Comparison of ENCODE assay signal across 11 mouse cellular contexts in the genomic region with DNA sequence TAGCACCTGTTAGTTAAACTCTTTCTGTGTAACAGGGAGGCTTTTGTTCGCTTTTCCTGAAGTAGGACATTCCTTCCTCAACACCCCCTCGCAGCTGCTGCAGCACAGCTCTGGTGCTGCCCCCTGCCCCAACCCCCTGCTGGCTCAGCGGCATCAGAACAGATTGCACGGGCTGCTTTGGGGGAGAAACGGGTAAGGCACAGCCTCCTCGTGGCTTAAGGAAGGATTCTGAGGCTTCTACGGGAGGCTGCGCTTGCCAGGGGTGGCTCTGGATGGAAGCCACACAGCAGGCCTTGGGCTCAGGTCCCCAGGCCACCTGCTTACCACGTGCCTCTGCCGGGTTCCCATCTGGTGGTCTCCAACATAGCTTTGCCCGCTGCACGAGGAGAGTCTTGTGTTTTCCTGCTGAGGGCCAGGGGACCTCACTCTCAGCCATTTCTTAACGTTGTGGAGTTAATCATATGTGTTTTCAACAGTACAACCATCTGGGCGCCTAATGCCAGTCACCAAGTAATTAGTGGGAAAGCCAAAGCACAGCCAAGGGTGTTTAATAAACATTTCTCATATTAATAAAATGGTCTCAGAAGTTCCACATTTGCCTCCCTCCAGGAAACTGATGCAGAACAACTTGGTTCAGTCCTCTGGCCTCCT.
DNase-seq lines count a peak whose midpoint lies in the region; ATAC-seq and TF ChIP-seq lines count a peak whose summit lies in the region.
"Had no signal": no experiment of that assay in that cellular context is flagged by ENCODE, and none has a peak within 500 bp of the region (broad histone marks: within the 10 kb centered on the region; RNA-seq: fewer than 3 reads in every experiment).

No protein-coding gene starts in this region.

- H3K4me1 ChIP-seq in embryonic facial prominence, embryonic 14.5 days (ENCODE audit: control insufficient read depth, insufficient read depth, low read length), result no peaks in the 10 kb centered on the region; the same call in 1 of the 2 replicates
- H3K4me1 ChIP-seq in neural tube, embryonic 11.5 days (ENCODE audit: control insufficient read depth, insufficient read depth, low read length), result no peaks in the 10 kb centered on the region
- no peaks in the 10 kb centered on the region for H3K4me1 ChIP-seq in kidney, adult 2 months (ENCODE audit: control insufficient read depth, insufficient read depth, low read length)

- H3K9ac ChIP-seq in embryonic facial prominence, embryonic 14.5 days (ENCODE audit: low read depth, low read length), result no peak overlapping the region
- no peak overlapping the region for H3K9ac ChIP-seq in neural tube, embryonic 11.5 days (ENCODE audit: low read length)
- H3K9ac ChIP-seq: liver, embryonic 14.5 days; midbrain, embryonic 12.5 days had no signal

- no peak for TF ChIP-seq POLR2A in kidney, adult 2 months (IDR thresholded peaks at IDR 0.05; ENCODE audit: low read depth, low read length)

- peak; percentile 3 to 4 for DNase-seq in cerebellum, postnatal 25 days
- no peak for DNase-seq in cerebellum, adult 9-11 months
- DNase-seq in embryonic facial prominence, embryonic 14.5 days (ENCODE audit: low spot score), result peak; percentile 67
- peak; percentile 33 to 45 for DNase-seq in layer of hippocampus, postnatal 14 days (ENCODE audit: low spot score in 2 of 2)
- peak; percentile 31 for DNase-seq in neural tube, embryonic 11.5 days (ENCODE audit: low spot score)
- no peak for DNase-seq in heart, postnatal 10 days
- no peak for DNase-seq in kidney, adult 2 months
- DNase-seq in heart, postnatal 14 days, result no peak
- DNase-seq: cerebellum, adult 11 months had no signal

- H3K36me3 ChIP-seq in embryonic facial prominence, embryonic 14.5 days (ENCODE audit: control insufficient read depth, insufficient read depth, low read length), result no peaks in the 10 kb centered on the region
- no peaks in the 10 kb centered on the region for H3K36me3 ChIP-seq in neural tube, embryonic 11.5 days (ENCODE audit: control insufficient read depth, insufficient read depth, low read length)
- no peaks in the 10 kb centered on the region for H3K36me3 ChIP-seq in kidney, adult 2 months (ENCODE audit: control insufficient read depth, insufficient read depth, low read length)
- H3K36me3 ChIP-seq: midbrain, embryonic 12.5 days had no signal

- TF ChIP-seq CTCF in kidney, adult 2 months (conservative IDR thresholded peaks at IDR 0.05; ENCODE audit: insufficient read depth, insufficient read length, low read depth, low read length), result no peak

- H3K9me3 ChIP-seq in embryonic facial prominence, embryonic 14.5 days (ENCODE audit: control insufficient read depth, low read length), result no peaks in the 10 kb centered on the region
- H3K9me3 ChIP-seq in neural tube, embryonic 11.5 days (ENCODE audit: control insufficient read depth, low read length), result no peaks in the 10 kb centered on the region
- H3K9me3 ChIP-seq: midbrain, embryonic 12.5 days had no signal

- intact Hi-C loops in heart, postnatal 10 days (cut with DNase I), result no loop called here
- intact Hi-C loops in heart, postnatal 14 days (cut with DNase I), result no loop called here

- peak; percentile 86 for ATAC-seq in embryonic facial prominence, embryonic 14.5 days (ENCODE audit: low read depth)
- ATAC-seq in neural tube, embryonic 11.5 days (ENCODE audit: insufficient read depth, low FRiP score, low TSS enrichment), result no peak

- WGBS in embryonic facial prominence, embryonic 14.5 days, result 30% methylated on average over 14 of the region's 14 CpGs
- 42% methylated on average over 14 of the region's 14 CpGs for WGBS in neural tube, embryonic 11.5 days
- 71% methylated on average over 14 of the region's 14 CpGs for whole genome bisulfite sequencing in kidney, adult 2 months

- no peak overlapping the region for H3K4me3 ChIP-seq in embryonic facial prominence, embryonic 14.5 days (ENCODE audit: low read depth, low read length)
- no peak overlapping the region for H3K4me3 ChIP-seq in neural tube, embryonic 11.5 days (ENCODE audit: low read depth, low read length)
- no peak overlapping the region for H3K4me3 ChIP-seq in kidney, adult 2 months (ENCODE audit: insufficient read depth, low read depth, low read length)
- H3K4me3 ChIP-seq: midbrain, embryonic 12.5 days had no signal

- H3K27me3 ChIP-seq in embryonic facial prominence, embryonic 14.5 days (replicated peaks; ENCODE audit: control insufficient read depth, insufficient read depth, low read length), result no peaks in the 10 kb centered on the region
- no peaks in the 10 kb centered on the region for H3K27me3 ChIP-seq in neural tube, embryonic 11.5 days (ENCODE audit: control insufficient read depth, insufficient read depth, low read length)
- no peaks in the 10 kb centered on the region for H3K27me3 ChIP-seq in kidney, adult 2 months (replicated peaks; ENCODE audit: control insufficient read depth, insufficient read depth, low read length)
- H3K27me3 ChIP-seq: midbrain, embryonic 12.5 days had no signal

- no peak overlapping the region for H3K27ac ChIP-seq in embryonic facial prominence, embryonic 14.5 days (replicated peaks; ENCODE audit: low read depth, low read length)
- H3K27ac ChIP-seq in neural tube, embryonic 11.5 days (ENCODE audit: low read depth, low read length), result no peak overlapping the region
- no peak overlapping the region for H3K27ac ChIP-seq in kidney, adult 2 months (ENCODE audit: insufficient read depth, low read depth, low read length)
- H3K27ac ChIP-seq: liver, embryonic 14.5 days; midbrain, embryonic 12.5 days had no signal

- no peak overlapping the region for H3K4me2 ChIP-seq in embryonic facial prominence, embryonic 14.5 days (ENCODE audit: low read depth, low read length)
- H3K4me2 ChIP-seq in neural tube, embryonic 11.5 days (ENCODE audit: low read depth), result no peak overlapping the region
- H3K4me2 ChIP-seq: midbrain, embryonic 12.5 days had no signal

Comparison
In these comparisons a context has a peak if more than half of its experiments do, and no peak if none do; other contexts are left out.
1. DNase-seq: peak in cerebellum, postnatal 25 days (2 of 2), embryonic facial prominence, embryonic 14.5 days (single experiment), layer of hippocampus, postnatal 14 days (2 of 2) and neural tube, embryonic 11.5 days (single experiment); none in cerebellum, adult 9-11 months (single experiment), heart, postnatal 10 days (0 of 2), kidney, adult 2 months (single experiment) and heart, postnatal 14 days (0 of 2).